Mouse (Mus musculus): ENCODE results near the gene Nop58.

DNA sequence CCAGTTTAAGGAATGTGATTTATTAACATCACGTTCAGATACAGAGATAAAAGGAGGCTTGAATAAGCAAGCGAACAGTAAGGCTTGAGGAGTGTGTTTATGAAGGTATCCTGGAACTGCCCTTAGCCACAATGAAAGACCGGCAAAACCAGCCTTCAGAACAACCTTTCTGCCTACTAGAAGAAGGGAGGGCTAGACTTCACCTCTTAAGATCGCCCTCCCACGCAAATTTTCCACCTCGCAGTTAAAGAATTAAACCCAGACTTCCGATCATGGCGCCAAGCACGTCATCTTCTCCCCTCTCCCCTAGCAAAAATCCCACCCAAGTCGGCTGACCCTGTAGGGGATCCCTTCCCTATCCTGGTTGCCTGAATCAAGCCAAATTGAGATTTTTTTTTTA is 77.4 kb downstream of the Nop58 start:
- TF ChIP-seq CTCF (IDR thresholded peaks at IDR 0.05; ENCODE audit: control insufficient read depth, insufficient read depth, insufficient replicate concordance, low read depth, low read length) (no peak), POLR2A (IDR thresholded peaks at IDR 0.05; ENCODE audit: control insufficient read depth, low read depth, low read length) (no peak)

Data from testis, adult 2 months (tissue).